Mouse (Mus musculus): Measurements from ENCODE around the gene Olfr1555-ps1. TPM values are rescaled to one million over a fixed set of nuclear protein-coding genes. Genes with fewer than 3 reads are reported as not detected.

Gene Olfr1555-ps1
- not detected in 2 replicates for polyA plus RNA-seq (2015; fragmentation: Nextera tagmentation; extraction: Ambion mirVana)

GRCm38 (mm10) chr19:12170062-12170599, at the start of gene Olfr1555-ps1:
Gene Olfr1555-ps1 (minus strand): TSS chr19:12170112.

GRCm38 (mm10) chr19:12200334-12200733, 30.4 kb upstream of the Olfr1555-ps1 start, which contains the start of gene Olfr1431:
Gene Olfr1431 (plus strand): TSS chr19:12200634.

GRCm38 (mm10) chr19:12123103-12123502, 46.8 kb downstream of the Olfr1555-ps1 start, which contains the start of gene Olfr76:
Gene Olfr76 (minus strand): TSS chr19:12123203.

DNA sequence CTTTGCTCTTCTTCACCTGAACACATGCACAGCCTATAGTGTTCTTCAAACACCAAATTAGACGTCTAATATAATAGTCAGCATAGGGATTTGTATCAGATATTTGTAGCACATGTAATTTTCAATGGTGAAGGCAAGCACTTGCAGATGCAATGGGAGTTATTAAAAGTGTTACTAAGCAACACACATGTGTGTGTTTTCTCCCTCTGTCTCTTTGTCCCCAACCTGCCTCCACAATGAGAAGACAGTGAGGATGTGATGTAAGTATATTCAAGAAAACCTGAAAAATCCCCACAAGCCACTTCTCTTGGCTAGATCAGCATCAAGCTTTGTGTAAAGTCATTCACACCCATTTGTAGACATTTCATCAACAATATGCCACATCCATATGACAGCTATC, 54.1 kb downstream of the Olfr1555-ps1 start, which contains the start of gene Olfr1428:
Gene Olfr1428, minus strand, starts transcription at position 101 of the 400 bp plus-strand sequence.

Other genes starting within 250 kb of the Olfr1555-ps1 start
- 2.9 and 3.9 TPM in 2 replicates for gene Osbp, start 204.2 kb downstream of the Olfr1555-ps1 start, polyA plus RNA-seq (2015; fragmentation: Nextera tagmentation; extraction: Ambion mirVana)
- not detected in 2 replicates for gene Olfr1423, start 128.8 kb downstream of the Olfr1555-ps1 start, polyA plus RNA-seq (2015; fragmentation: Nextera tagmentation; extraction: Ambion mirVana)
- not detected in 2 replicates for gene Olfr1424, start 107.4 kb downstream of the Olfr1555-ps1 start, polyA plus RNA-seq (2015; fragmentation: Nextera tagmentation; extraction: Ambion mirVana)
- gene Olfr1425, start 92.4 kb downstream of the Olfr1555-ps1 start, polyA plus RNA-seq (2015; fragmentation: Nextera tagmentation; extraction: Ambion mirVana), result not detected in 2 replicates
- not detected in 2 replicates for gene Olfr1426, start 78.1 kb downstream of the Olfr1555-ps1 start, polyA plus RNA-seq (2015; fragmentation: Nextera tagmentation; extraction: Ambion mirVana)
- gene Olfr1427, start 66.8 kb downstream of the Olfr1555-ps1 start, polyA plus RNA-seq (2015; fragmentation: Nextera tagmentation; extraction: Ambion mirVana), result not detected in 2 replicates
- gene Olfr1428, start 54.2 kb downstream of the Olfr1555-ps1 start, polyA plus RNA-seq (2015; fragmentation: Nextera tagmentation; extraction: Ambion mirVana), result not detected in 2 replicates
- not detected in 2 replicates for gene Olfr76, start 46.9 kb downstream of the Olfr1555-ps1 start, polyA plus RNA-seq (2015; fragmentation: Nextera tagmentation; extraction: Ambion mirVana)
- not detected in 2 replicates for gene Olfr1431, start 30.5 kb upstream of the Olfr1555-ps1 start, polyA plus RNA-seq (2015; fragmentation: Nextera tagmentation; extraction: Ambion mirVana)
- gene Olfr1432, start 62.5 kb upstream of the Olfr1555-ps1 start, polyA plus RNA-seq (2015; fragmentation: Nextera tagmentation; extraction: Ambion mirVana), result not detected in 2 replicates
- not detected in 2 replicates for gene Olfr262, start 71.5 kb upstream of the Olfr1555-ps1 start, polyA plus RNA-seq (2015; fragmentation: Nextera tagmentation; extraction: Ambion mirVana)
- gene Olfr235, start 90.9 kb upstream of the Olfr1555-ps1 start, polyA plus RNA-seq (2015; fragmentation: Nextera tagmentation; extraction: Ambion mirVana), result not detected in 2 replicates
- not detected in 2 replicates for gene Olfr1434, start 109.7 kb upstream of the Olfr1555-ps1 start, polyA plus RNA-seq (2015; fragmentation: Nextera tagmentation; extraction: Ambion mirVana)
- not detected in 2 replicates for gene Olfr1436, start 129.0 kb upstream of the Olfr1555-ps1 start, polyA plus RNA-seq (2015; fragmentation: Nextera tagmentation; extraction: Ambion mirVana)
- gene Olfr1437, start 155.0 kb upstream of the Olfr1555-ps1 start, polyA plus RNA-seq (2015; fragmentation: Nextera tagmentation; extraction: Ambion mirVana), result not detected in 2 replicates
- not detected in 2 replicates for gene Olfr1438-ps1, start 165.8 kb upstream of the Olfr1555-ps1 start, polyA plus RNA-seq (2015; fragmentation: Nextera tagmentation; extraction: Ambion mirVana)
- not detected in 2 replicates for gene Olfr1440, start 217.2 kb upstream of the Olfr1555-ps1 start, polyA plus RNA-seq (2015; fragmentation: Nextera tagmentation; extraction: Ambion mirVana)
- not detected in 2 replicates for gene Olfr1441, start 247.3 kb upstream of the Olfr1555-ps1 start, polyA plus RNA-seq (2015; fragmentation: Nextera tagmentation; extraction: Ambion mirVana)

Measured in urinary bladder, postnatal 0 days (tissue).